16 mouse cellular contexts compared by ENCODE assay signal in genomic region chr8:103985640-103986039, GRCm38 (mm10).
"Had no signal": no experiment of that assay in that cellular context is flagged by ENCODE, and none has a peak within 500 bp of the region (broad histone marks: within the 10 kb centered on the region; RNA-seq: fewer than 3 reads in every experiment).

No protein-coding gene starts in this region.

- H3K9me3 ChIP-seq: limb, embryonic 13.5 days; liver, embryonic 12.5 days; midbrain, embryonic 10.5 days had no signal

- H3K27ac ChIP-seq: limb, embryonic 13.5 days; liver, embryonic 12.5 days; midbrain, embryonic 10.5 days; neural tube, embryonic 15.5 days had no signal

- H3K27me3 ChIP-seq: limb, embryonic 13.5 days; liver, embryonic 12.5 days; neural tube, embryonic 15.5 days had no signal

- H3K4me3 ChIP-seq: limb, embryonic 13.5 days; liver, embryonic 12.5 days; midbrain, embryonic 10.5 days; myocyte; neural tube, embryonic 15.5 days had no signal

- H3K36me3 ChIP-seq: limb, embryonic 13.5 days; liver, embryonic 12.5 days; midbrain, embryonic 10.5 days; neural tube, embryonic 15.5 days had no signal

- DNase-seq: kidney, postnatal 14 days; layer of hippocampus, adult 9-11 months; layer of hippocampus, postnatal 36 days; left cerebral cortex, postnatal 4 days; lung, adult 18-20 months; lung, postnatal 10 days; lung, postnatal 4 days; midbrain, embryonic 14.5 days; right cerebral cortex, adult 18-20 months; thymus, adult 18-20 months; thymus, postnatal 14 days had no signal

- H3K4me2 ChIP-seq: limb, embryonic 13.5 days; liver, embryonic 12.5 days; neural tube, embryonic 15.5 days had no signal

- H3K9ac ChIP-seq: limb, embryonic 13.5 days; liver, embryonic 12.5 days; neural tube, embryonic 15.5 days had no signal

- H3K4me1 ChIP-seq: limb, embryonic 13.5 days; liver, embryonic 12.5 days; neural tube, embryonic 15.5 days had no signal

- ATAC-seq: liver, embryonic 12.5 days had no signal
